Mouse (Mus musculus) ZHBTc4 (cell line): Measurements from ENCODE around the gene Ormdl1.
"Not testable (repeated sequence)": the region's sequence is repeated elsewhere in the genome, so short reads cannot be mapped to it uniquely, and the experiment has no call there.

Experiments used
- DNase-seq: peaks from one replicate; pipeline ENCODE4 v3.0.0-alpha.2; 2011; ENCODE audit warnings: low read depth, low spot score

Ormdl1 gene

DNA sequence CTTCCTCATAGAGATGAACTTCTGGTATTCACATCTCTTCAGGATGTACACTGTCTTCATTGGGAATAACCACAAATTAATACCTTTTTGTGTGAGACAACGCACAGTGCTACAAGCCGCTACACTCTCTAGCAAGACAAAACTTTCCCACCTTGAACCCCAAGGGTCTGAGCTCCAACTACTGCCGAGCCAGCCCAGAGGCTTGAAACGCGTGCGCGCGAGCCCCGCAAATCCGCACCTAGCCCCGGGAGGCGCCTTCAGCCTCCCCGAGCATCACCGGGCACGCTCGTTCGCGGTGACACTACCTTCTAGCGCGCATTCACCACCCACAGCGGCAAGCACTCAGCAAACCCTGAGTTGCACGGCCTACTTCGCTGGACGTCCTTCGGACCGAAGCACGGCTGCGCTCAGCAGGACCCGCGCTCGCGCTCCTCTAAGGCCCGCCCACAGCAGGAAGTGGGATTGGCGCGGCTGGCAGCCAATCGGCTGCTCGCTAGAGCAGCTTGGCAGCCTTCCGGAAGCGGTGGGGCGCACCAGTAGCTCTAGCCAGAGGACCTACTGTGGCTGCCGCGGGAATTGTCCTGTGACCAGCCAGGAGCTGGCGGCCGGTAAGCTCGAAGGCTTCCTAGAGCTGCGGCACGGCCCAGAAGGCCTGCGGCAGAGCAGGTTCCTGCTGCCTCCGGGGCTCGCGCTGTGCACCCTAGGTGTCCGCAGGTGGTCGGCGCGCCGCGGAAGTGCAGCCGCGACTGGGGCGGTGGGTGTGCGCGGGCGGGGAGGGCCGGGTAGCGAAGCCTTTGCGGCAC is at the start of gene Ormdl1, which contains the start of the genes Pms1 and Gm28778:
Gene Ormdl1 (plus strand): TSS at position 515 of the 803 bp plus-strand sequence.
Gene Pms1 (minus strand): TSS at position 438 of the 803 bp plus-strand sequence.
Gene Gm28778 (plus strand): TSS at position 531 of the 803 bp plus-strand sequence.
- DNase-seq: peak; percentile 98

DNA sequence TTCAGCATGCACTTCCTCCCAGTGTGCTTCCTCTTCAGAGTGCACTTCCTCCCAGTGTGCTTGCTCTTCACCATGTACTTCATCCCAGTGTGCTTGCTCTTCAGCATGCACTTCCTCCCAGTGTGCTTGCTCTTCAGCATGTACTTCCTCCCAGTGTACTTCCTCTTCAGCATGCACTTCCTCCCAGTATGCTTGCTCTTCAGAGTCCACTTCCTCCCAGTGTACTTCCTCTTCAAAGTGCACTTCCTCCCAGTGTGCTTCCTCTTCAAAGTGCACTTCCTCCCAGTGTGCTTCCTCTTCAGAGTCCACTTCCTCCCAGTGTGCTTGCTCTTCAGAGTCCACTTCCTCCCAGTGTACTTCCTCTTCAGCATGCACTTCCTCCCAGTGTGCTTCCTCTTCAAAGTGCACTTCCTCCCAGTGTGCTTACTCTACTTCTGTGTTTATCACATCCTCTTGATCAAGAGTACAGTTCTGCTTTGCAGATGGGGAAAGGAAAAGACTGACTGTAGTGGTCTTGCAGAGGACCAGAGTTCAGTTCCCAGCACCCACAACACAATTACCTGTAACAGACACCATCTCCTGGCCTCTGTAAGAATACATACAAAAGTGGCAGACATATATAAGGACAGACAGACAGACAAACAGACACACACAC is 31.8 kb upstream of the Ormdl1 start:
- not testable (repeated sequence) for DNase-seq

DNA sequence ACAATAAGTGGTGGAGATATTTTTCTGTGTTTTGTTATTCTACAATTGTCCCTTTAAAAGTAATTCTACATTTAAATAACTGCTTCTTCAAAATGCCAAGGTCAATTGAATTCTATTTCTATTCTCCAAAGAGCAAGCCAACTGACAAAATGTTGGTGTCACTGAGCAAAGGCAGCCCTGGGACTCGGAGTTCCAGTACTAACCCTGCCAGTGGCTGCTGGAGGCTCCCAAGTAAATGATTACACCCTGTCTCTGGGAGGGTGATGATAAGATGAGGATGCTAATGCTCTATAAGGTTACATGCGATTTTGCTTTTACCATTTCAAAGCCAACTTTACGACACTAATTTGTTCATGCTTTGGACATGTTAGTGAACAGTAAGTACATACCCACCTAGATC is 27.0 kb upstream of the Ormdl1 start:
- DNase-seq: no peak

DNA sequence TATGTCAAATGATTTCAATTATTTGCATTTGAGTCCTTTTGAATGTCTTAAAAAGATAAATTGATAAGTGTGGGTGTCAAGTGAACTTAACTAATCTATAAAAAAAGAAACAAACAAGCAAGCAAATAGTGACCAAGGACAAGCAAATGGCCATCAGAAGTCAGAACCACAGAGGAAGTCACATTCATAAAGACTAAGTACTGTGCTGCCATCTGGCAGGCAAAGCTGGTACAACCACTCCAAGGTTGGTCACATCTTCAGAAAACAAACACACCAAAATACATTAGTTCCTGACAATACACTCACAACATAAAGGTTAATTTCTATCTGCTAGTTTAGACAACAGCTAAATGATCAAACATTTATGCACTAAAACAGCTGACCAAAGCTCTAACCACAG is 24.2 kb upstream of the Ormdl1 start:
- DNase-seq: no peak

DNA sequence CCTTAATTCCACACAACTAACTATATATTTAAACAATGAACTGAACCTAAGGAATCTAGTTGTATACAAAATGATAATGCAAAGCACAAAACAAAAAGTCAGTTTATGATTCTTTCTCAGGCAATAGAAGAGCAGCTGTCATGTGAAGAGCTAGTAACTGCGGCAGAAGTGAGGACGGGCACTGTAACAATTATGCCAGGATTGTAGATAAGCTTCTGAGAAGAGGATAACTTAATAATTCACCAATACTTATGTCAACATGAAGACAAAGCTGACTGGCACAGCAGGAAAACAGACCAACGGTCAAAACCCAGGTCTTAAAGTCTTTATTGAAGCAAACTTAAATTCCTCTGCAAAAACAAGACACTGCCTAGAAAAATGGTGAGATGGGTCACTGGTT is 5.7 kb upstream of the Ormdl1 start:
- no peak for DNase-seq

DNA sequence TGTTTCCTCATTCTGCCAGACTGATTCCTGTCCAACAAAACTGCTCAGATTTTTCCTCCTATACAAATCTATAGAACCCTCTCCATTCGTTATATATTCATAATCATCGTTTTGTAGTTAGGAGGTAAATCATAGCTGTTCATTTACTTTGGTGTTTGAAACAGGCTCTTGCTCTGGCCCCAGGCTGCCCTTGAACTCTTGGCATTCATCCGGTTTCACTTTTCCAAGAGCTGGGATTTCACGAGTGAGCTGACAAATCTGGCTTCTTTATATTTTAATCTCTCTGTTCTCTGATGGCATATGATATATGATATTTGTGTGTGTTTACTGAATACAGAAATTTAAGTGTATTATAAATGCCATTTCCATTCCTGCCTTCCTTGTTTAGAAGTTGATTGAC is 3.6 kb downstream of the Ormdl1 start:
- no peak for DNase-seq

DNA sequence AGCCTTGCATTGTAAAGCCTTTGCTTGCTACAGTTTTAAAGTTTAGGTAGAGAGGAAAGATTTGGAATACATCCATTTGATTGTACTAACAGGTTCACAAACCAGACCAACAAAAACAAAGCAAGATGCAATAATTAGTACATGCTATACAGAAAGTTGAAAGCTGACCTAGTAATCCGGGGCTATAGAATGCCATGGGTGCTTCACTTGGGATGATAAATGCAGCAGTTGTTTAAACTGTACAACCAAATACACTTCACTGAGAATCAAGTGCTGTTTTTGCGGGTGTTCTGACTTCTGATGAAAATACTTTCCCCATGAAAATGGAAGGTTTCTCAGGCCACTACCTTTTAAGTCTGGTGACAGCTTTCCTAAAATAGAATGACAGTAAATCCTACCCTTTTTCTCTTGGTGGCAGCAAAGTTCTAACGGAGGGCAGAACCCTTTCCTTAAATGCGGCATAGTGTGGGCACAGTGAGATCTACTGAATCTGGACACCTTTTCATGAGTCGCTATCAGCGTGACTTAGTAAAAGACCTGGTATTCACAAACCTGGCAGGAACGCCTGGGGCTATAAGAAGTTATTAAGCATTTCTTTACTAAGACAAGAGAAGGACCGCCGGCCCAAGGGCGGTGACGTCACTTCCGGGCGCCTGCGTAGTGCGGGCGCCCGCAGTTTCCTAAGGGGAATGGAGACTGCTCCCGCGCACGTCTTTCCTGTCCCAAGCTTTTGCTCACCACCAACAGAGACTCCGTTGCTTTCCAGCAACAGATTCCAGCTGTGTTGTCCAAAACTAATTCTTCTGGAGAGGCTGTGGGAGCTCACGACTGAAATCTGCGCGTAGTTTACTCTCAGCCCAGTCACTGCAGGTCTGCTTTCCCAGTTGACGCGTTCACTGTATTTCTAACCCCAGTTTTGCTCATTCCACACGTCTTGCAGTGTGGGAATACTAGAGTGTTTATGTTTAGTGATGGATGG is 16.4 kb downstream of the Ormdl1 start, which contains the start of gene Osgepl1:
Gene Osgepl1 (plus strand): TSS at position 636 of the 979 bp plus-strand sequence.
- peak; percentile 90 for DNase-seq

DNA sequence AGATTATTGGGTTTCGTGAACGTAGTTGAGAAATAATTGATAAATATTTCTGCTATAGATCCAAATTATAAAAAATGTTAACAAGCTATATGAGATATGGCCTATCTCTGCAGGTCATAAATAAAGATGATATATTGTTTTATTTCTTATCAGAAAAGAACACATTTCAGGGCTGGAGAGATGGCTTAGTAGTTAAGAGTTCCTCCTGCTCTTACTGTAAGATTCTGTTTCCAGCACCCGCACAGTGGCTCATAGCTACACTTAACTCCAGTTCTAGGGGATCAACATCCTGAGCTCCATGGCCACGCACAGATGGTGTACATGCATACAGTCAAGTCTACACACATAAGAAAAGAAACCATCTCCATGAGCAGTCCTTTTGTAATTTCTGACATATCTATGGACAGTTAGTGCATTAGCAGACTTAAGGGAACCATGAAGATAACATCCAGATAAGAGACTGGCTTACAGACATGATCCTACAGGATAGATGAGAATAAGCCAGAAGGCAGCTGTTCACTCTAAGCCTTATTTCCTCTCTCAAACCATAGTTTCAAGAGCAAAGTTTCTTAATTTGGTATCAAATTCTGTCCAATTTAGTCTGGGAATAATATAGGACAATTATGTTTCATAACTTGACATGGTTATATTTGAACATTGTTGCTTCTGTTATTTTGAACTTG is 24.9 kb downstream of the Ormdl1 start:
- no peak for DNase-seq

DNA sequence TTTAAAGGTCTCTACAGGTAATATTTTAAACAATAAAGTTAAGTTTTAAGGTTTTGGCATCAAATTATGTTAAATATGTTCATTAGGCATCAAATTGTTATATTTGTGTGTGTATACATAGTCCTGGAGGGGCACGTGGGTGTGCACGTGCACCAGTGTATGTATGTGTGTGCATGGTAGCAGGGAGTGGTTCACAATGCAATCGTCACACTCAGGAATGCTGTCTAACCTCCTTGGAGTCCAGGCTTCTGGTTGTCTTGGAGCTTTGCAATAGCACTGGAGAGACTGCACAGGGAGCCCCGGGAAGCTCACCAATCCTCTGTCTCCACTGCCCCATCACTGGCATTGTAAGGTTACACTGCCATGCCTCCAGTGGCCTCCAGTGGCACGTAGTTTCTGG is 26.4 kb downstream of the Ormdl1 start:
- DNase-seq: no peak

DNA sequence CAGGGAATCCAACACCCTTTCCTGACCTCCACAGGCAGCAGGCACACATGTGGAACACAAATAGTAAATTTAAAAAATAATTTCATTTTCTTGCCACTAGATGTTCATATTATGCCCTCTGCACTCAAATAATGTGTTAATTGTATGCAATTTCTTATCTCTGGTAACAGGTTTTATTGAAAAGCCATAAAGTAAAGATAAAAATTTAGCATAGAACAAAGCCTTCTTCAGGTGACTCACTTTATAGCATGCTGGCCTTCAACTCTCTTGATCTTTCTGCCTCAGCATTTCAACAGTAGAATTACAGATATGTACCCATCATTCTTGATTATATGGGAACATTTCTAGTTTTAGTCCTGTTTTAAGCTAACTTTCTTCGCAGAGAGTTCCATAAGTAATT is 27.4 kb downstream of the Ormdl1 start:
- DNase-seq: no peak

DNA sequence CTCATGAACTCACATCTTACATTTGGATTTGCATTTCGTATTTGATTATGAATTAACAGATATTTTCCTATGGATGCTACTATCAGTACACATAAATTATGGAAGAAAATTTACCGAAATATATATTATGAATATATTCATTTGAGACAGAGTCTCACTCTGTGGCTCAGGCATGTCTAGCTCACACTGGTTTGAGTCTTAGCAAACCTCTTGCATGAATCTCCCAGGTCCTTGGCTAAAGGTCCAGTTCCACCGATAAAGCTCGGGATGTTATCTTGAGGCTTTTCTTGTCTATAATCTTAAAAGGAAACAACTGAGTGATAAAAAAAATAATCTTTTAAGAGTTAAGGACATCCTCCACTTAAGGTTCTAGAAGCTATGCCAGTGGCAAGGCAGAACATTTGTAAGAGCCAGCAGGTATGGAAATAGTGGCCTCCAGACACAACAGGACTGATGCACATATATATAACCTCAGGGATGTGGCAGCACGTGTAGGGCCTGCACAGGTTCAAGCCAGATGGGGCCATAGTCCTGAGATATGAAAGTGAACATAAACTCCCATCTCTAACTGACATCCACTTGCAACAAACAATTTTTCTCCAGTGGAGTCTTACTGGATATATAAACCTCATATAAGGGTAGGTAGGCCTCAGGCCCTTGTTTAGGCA is 28.1 kb downstream of the Ormdl1 start:
- DNase-seq: no peak

DNA sequence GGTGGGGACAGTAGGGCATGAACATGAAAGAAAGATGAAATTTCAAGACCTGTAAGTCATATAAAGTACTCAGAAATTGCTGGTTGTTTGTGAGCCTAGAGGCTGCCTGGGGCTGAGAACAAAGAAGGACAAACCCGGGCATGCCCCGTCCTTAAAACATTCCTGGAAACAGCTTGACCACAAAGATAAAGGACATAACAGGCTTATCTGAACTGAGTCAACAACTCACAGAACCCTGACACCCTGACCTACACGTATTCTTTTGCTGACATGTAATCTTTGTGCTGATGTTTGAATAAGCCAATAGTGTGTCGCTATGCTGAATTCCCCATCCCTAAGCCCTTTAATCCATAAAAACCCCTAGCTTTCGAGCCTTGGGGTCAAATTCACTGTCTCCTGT is 36.6 kb downstream of the Ormdl1 start:
- DNase-seq: not testable (repeated sequence)

DNA sequence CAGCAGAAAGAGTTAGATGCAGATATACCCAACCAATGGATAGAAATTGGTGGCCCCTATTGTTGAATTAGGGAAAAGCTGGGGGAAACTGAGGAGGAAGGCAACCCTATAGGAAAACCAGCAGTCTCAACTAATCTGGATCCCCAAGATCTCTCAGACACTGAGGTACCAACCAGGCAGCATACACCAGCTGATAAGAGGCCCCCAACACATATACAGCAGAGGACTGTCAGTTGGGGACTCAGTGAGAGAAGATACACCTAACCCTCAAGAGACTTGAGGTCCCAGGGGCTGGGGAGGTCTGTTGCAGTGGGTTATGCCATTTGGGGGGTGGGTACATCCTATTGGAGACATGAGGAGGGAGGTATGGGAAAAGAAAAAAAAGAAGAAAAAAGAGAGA is 38.6 kb downstream of the Ormdl1 start:
- no peak for DNase-seq

DNA sequence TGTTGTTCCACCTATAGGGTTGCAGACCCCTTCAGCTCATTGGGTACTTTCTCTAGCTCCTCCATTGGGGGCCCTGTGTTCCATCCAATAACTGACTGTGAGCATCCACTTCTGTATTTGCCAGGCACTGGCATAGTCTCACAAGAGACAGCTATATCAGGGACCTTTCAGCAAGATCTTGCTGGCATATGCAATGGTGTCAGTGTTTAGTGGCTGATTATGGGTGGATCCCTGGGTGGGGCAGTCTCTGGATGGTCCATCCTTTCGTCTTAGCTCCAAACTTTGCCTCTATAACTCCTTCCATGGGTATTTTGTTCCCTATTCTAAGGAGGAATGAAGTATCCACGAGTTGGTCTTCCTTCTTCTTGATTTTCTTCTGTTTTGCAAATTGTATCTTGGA is 40.5 kb downstream of the Ormdl1 start:
- not testable (repeated sequence) for DNase-seq

DNA sequence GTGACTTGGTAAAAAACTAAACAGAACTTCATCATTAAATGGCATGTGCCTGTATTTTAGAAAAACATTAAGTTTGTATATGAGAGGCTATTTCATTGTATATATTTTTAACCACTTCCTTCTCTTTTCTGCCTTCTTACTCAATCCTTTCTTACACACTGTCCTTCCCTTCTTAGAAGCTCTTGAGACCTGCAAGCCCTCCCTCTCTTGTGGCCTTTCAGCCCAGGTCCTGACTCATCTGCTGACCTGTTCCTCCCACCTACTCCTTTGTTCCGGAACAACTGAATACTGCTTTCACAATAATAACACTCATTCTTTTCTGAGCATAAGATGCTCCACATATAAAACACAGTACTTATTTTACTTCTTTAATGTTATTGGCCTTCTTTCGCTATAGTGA is 44.2 kb downstream of the Ormdl1 start:
- no peak for DNase-seq

DNA sequence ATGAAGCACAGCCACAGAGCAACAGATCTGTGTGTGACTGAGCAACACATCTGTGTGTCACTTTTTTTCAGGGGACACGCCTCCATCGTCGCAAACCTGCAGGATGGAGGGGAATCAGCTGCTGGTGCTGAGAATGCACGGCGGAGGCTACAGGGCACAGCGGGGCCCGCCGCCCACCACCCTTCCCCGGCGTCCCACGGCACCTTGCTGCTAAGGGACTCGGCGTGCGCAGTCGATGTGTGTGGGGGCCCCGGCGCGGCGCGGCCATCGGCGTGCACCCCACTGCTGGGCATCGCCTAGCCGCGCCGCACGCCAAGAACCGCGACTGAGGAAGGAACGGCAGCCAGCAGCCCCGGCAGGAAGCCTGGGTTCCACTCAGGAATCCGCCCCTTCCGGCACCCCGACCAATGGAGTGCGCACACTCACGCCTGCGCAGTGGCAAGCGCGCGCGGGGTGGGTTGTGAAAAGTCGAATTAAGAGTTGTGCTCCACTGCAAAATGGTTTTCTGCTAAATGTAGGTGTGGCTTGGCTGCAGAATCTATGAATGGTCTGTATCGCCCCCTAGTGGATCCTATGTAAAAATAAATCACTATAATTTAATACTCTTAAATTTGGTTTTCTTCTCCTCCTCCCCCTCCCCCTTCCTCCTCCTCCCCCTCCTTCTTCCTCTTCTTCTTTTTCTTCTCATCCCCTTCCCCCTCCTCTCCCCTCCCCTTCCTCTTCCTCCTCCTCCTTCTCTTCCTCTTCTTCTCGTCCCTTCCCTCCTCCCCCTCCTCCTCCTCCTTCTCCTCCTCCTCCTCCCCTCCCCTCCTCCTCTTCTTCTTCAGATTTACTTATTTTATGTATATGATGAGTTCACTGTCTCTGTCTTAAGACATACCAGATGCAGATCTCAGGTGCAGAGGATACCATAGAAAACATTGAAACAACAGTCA is 55.7 kb downstream of the Ormdl1 start, which contains the start of the genes Asdurf, Gm28551 and Asnsd1:
Gene Asdurf (minus strand): TSS at position 293 of the 935 bp plus-strand sequence.
Gene Gm28551 (minus strand): TSS at position 341 of the 935 bp plus-strand sequence.
Gene Asnsd1 (minus strand): TSS at position 426 of the 935 bp plus-strand sequence.
- DNase-seq: peak; percentile 98

DNA sequence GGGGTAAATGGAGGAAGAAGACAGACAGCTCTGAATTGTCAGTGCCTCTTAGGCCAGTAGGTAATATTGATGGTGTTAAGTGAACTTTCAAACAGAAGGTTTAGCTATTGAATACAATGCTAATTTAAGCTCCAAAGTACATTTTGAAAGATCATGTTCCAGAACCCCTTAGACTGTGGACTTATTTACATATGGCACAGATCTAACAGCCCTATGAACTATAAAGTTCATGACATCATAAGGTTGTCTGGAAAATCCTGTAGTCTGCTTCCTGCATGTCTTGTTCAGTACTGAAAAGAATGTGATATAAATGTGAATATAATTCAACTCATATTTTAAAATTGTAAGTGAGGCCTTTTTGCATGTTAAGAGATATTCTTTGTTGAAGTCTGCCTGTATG is 62.1 kb downstream of the Ormdl1 start:
- no peak for DNase-seq
